Mouse (Mus musculus): ENCODE measurements around the gene Pakap.

- TF ChIP-seq POLR2A (IDR thresholded peaks at IDR 0.05; ENCODE audit: low read depth, low read length) (no peak), CTCF (conservative IDR thresholded peaks at IDR 0.05; ENCODE audit: insufficient read depth, insufficient read length, low read depth, low read length) (no peak)
These were observed 212.4 kb downstream of the Pakap start for GRCm38 (mm10) chr4:57780403-57780802.
